Mouse (Mus musculus) kidney, postnatal 0 days (tissue): Measurements from ENCODE around the gene Acvr2a. TPM values are rescaled to one million over a fixed set of nuclear protein-coding genes. Genes with fewer than 3 reads are reported as not detected.

Experiments
- ATAC-seq: fragments of 200-750 bp; cut with Nextera tagmentation; replicated peaks from 2 replicates; pipeline ENCODE4 v1.8.0; 2017; ENCODE audit warnings: low read depth, moderate number of reproducible peaks, moderate TSS enrichment, moderate library complexity; ENCODE audit not compliant: low FRiP score
- DNase-seq: peaks from one replicate; pipeline ENCODE4 v3.0.0-alpha.2; 2016; ENCODE audit warnings: low spot score
- H3K27ac ChIP-seq: fragments of 300-500 bp; sonication (generic); 2 replicates; pipeline ENCODE4 v1.5.1; 2014; ENCODE audit warnings: mild to moderate bottlenecking
- H3K27me3 ChIP-seq: fragments of 300-500 bp; sonication (generic); 2 replicates; pipeline ENCODE4 v1.6.1; 2014; ENCODE audit warnings: low read length, mixed read lengths; ENCODE audit not compliant: insufficient read depth
- H3K36me3 ChIP-seq: fragments of 300-500 bp; sonication (generic); 2 replicates; pipeline ENCODE4 v1.6.1; 2014; ENCODE audit warnings: low read length, mixed read lengths; ENCODE audit not compliant: insufficient read depth
- H3K4me1 ChIP-seq: fragments of 300-500 bp; sonication (generic); replicated peaks from 2 replicates; pipeline ENCODE4 v1.6.1; 2014; ENCODE audit warnings: antibody characterized with exemption, low read length, mixed read lengths; ENCODE audit not compliant: insufficient read depth
- H3K4me2 ChIP-seq: fragments of 300-500 bp; sonication (generic); 2 replicates; pipeline ENCODE4 v1.6.1; 2014; ENCODE audit warnings: mild to moderate bottlenecking, low read length, moderate library complexity, mixed read lengths
- H3K4me3 ChIP-seq: fragments of 300-500 bp; sonication (generic); replicated peaks from 2 replicates; pipeline ENCODE4 v1.5.1; 2014; ENCODE audit warnings: low read depth, low read length
- H3K9ac ChIP-seq: fragments of 300-500 bp; sonication (generic); 2 replicates; pipeline ENCODE4 v1.6.1; 2014; ENCODE audit warnings: low read depth, low read length
- H3K9me3 ChIP-seq: fragments of 300-500 bp; sonication (generic); replicated peaks from 2 replicates; pipeline ENCODE4 v1.6.1; 2016; ENCODE audit warnings: low read length, inconsistent platforms, mixed read lengths
- CTCF ChIP-seq: IDR thresholded peaks from 2 replicates; pipeline ENCODE4 v1.5.1; 2016; ENCODE audit warnings: antibody characterized with exemption, low read depth, mild to moderate bottlenecking, moderate library complexity
- WGBS: fragments of 180-500 bp; shearing (Covaris S2); extraction: QIAGEN DNeasy Blood & Tissue Kit; methylation state at CpG from one replicate; pipeline ENCODE4 v1.1.7; 2014; 5-methylcytosine and 5-hydroxymethylcytosine counted together
- polyA plus RNA-seq: library from polyadenylated mRNA; unstranded; fragments of >200 nt; fragmentation: Nextera tagmentation; extraction: Ambion mirVana; gene quantifications from 2 replicates; pipeline ENCODE4 v1.2.1, GENCODE M21; 2015

Gene Acvr2a
- polyA plus RNA-seq, 1 experiment from 2014 or later = 12.8 TPM

DNA sequence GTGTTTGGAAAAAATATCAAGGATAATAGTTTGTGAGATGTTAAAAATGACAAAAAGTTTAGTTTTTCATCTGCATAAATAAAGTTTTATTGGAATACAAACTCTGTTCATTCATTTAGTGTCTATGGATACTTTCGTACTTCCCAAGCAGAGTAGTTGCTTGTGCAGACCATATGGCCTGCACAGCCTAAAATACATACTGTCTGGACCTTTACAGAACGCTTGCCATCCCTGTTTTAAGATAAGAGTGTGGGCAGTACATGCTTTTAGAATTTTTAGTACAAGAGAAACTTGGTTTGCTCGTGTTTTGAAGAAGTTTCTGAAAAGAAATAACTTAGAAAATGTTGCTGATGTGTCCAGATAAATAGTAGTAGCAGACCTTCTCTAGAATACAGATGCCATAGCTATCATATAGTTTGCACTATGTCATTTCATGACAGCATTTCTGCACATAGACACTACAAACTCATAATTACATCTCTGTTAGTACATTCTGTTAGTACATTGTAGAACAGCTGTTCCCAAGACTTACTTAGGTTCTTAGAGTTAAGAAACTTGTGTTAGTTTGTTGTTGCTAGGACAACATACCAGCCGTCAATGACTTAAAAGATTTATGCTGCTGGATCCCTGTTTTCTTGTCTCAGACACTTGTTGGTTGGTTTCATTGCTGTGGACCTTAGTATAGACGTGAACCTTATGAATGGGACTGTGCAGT, 54.4 kb downstream of the Acvr2a start:
- Histone ChIP-seq H3K9me3 (no peaks in the 10 kb centered on the region), H3K4me2 (no peak overlapping the region), H3K4me1 (no peaks in the 10 kb centered on the region), H3K4me3 (no peak overlapping the region), H3K36me3 (no peaks in the 10 kb centered on the region), H3K27me3 (no peaks in the 10 kb centered on the region), H3K9ac (no peak overlapping the region), H3K27ac (no peak overlapping the region)
- ATAC-seq (no peak), DNase-seq (no peak)
- no peak for TF ChIP-seq CTCF
- 82% methylated on average over 5 of the region's 5 CpGs for WGBS

DNA sequence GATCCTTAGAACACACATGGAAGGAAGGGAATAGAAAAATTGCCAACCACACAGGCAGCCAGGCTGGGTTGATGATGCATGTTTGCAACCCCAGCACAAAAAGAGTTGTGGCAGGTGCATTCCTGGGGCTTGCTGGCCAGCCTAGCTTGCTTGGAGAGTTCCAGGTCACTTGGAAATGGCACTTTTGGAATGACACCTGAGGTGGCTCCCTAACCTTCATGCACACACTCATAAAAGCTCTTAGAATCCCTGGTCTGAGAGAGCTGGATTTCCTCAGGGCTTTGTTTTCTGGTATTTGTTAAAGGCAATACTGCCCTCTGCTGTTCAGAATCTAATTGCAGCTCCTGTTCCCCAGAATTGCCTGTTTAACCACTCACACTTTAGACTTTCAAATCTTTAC, 72.0 kb downstream of the Acvr2a start:
- DNase-seq (peak; percentile 91), ATAC-seq (no peak)
- Histone ChIP-seq H3K27me3 (no peaks in the 10 kb centered on the region), H3K9me3 (no peaks in the 10 kb centered on the region), H3K36me3 (no peaks in the 10 kb centered on the region), H3K9ac (no peak overlapping the region), H3K4me2 (no peak overlapping the region), H3K27ac (no peak overlapping the region), H3K4me1 (no peaks in the 10 kb centered on the region), H3K4me3 (no peak overlapping the region)
- TF ChIP-seq CTCF = peak; percentile 78

DNA sequence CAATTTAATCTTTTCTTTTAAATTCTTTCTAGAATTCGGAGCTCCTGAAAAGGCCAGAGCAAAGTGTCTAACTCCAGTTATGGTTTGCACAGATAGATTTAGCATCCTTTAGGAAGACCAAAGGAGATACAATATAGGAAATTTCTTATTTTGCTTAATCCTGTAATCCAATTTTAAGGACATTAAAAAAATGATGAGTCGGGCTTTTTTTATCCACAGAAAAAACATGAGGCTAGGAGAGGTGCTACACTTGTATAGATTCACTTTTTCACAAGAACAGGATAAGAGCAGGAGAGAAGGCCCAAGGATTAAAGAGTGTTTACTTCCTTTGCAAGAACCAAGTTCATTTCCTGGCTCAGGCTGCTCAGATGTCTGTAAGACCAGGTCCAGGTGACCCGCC, 81.3 kb downstream of the Acvr2a start:
- Histone ChIP-seq H3K9me3 (no peaks in the 10 kb centered on the region), H3K27me3 (no peaks in the 10 kb centered on the region), H3K36me3 (no peaks in the 10 kb centered on the region), H3K4me1 (no peaks in the 10 kb centered on the region), H3K9ac (no peak overlapping the region), H3K4me2 (no peak overlapping the region), H3K27ac (no peak overlapping the region), H3K4me3 (no peak overlapping the region)
- no peak for DNase-seq
- WGBS = 91% methylated on average over 3 of the region's 3 CpGs
- TF ChIP-seq CTCF = no peak
- ATAC-seq = no peak

DNA sequence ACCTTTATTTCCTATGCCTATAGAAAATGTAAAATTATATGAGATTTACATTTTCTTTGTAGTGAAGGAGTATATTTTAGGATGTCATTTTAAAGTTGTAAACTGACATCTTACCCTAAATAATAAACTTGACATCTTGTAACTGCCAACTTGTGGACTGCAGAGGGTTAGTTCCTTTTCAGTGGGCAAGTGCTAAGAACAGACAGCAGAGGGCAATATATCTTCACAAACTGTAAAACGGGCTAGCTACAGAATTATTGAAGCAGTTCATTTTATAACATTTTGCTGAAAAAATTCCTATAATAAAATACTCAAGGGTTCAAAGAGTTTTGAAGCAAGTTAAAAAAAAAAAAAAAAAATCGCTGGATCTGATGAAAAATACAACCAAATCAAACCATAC, 95.0 kb downstream of the Acvr2a start:
- H3K4me3 ChIP-seq = no peak overlapping the region
- H3K4me1 ChIP-seq = no peaks in the 10 kb centered on the region
- H3K9ac ChIP-seq = no peak overlapping the region
- 46% methylated on average over 2 of the region's 2 CpGs for WGBS
- H3K9me3 ChIP-seq = no peaks in the 10 kb centered on the region
- peak; percentile 70 for TF ChIP-seq CTCF
- H3K36me3 ChIP-seq = peaks cover 19% of the 10 kb centered on the region
- no peaks in the 10 kb centered on the region for H3K27me3 ChIP-seq
- no peak overlapping the region for H3K27ac ChIP-seq
- peak; percentile 71 for DNase-seq
- ATAC-seq = no peak
- no peak overlapping the region for H3K4me2 ChIP-seq

DNA sequence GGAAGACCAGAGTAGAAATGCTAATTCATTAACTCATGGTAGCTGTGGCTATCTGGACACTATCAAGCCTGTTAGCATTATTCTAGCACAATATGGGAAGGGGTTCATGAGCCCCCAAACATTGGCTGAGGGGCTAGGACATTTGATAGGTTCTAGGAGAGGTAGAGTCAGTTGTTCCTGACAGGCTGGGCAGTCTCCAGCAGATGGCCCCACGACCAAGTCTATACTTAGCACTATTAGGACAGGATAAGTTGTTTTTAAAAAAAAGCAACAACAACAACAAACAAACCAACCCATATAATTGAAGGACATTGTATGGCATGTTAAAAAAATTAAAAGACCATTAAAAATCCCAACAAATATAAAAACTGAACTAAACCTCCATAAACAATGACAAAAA, 100.3 kb downstream of the Acvr2a start:
- Histone ChIP-seq H3K4me1 (no peaks in the 10 kb centered on the region), H3K36me3 (peaks cover 8% of the 10 kb centered on the region; the same call in 1 of the 2 replicates), H3K4me2 (no peak overlapping the region), H3K9ac (no peak overlapping the region), H3K9me3 (no peaks in the 10 kb centered on the region), H3K4me3 (no peak overlapping the region), H3K27me3 (no peaks in the 10 kb centered on the region), H3K27ac (no peak overlapping the region)
- peak; percentile 42 for TF ChIP-seq CTCF
- 66% methylated on average over 1 of the region's 1 CpGs for WGBS
- DNase-seq = no peak
- no peak for ATAC-seq

DNA sequence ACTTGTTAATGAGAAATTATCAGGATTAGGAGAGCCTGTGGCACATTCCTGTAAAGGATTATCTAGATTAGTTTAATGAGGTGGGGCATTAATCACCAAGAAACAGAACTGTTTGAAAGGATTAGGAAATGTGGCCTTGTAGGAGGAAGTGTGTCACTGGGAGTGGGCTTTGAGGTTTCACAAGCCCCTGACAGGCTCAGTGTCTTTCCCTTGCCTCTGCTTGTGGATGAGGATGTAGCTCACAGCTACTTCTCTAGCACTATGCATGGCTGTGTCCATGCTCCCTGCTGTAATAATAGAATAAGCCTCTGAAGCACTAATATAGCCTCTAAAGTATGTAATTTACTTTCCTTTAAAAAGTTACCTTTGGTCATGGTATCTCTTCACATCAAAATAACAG, 101.9 kb downstream of the Acvr2a start:
- Histone ChIP-seq H3K27ac (no peak overlapping the region), H3K9ac (no peak overlapping the region), H3K9me3 (no peaks in the 10 kb centered on the region), H3K36me3 (peaks cover 8% of the 10 kb centered on the region; the same call in 1 of the 2 replicates), H3K27me3 (no peaks in the 10 kb centered on the region), H3K4me3 (no peak overlapping the region), H3K4me2 (no peak overlapping the region), H3K4me1 (no peaks in the 10 kb centered on the region)
- ATAC-seq (no peak), DNase-seq (no peak)
- no peak for TF ChIP-seq CTCF

DNA sequence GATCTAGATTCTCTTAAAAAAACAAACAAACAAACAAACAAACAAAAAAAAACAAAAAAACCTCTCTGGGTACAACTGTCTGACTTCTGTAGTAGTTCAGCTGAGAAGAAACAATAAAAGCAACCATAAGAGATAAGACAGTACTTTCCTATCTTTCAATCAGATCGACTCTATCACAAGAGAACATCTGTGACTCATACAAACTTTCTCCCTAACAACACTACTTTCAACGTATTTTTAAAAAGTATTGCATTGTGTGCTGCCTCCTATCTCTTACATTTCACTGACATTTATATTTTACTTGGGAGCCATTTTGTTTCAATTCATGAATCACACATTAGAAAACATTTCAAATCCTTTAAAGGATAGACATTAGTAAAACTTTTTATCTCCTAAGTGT, 121.1 kb downstream of the Acvr2a start:
- WGBS = 87% methylated on average over 2 of the region's 2 CpGs
- Histone ChIP-seq H3K4me1 (no peaks in the 10 kb centered on the region), H3K9me3 (no peaks in the 10 kb centered on the region), H3K27ac (no peak overlapping the region), H3K36me3 (peaks cover 7% of the 10 kb centered on the region; the same call in 1 of the 2 replicates), H3K4me2 (no peak overlapping the region), H3K9ac (no peak overlapping the region), H3K27me3 (no peaks in the 10 kb centered on the region), H3K4me3 (no peak overlapping the region)
- DNase-seq (no peak), ATAC-seq (no peak)
- TF ChIP-seq CTCF = no peak
